ENCODE assay signal across 7 mouse cellular contexts in genomic region chr1:170884978-170885561, GRCm38 (mm10). TPM values are rescaled to one million over a fixed set of nuclear protein-coding genes. Genes with fewer than 3 reads are reported as not detected.
A peak's percentile ranks its signal among the peaks of the same experiment; 100 is the strongest.
DNase-seq lines count a peak whose midpoint lies in the region; ATAC-seq lines count a peak whose summit lies in the region.

Gene Gm26620, plus strand, starts transcription at chr1:170885065.
Gene Dusp12, minus strand, starts transcription at chr1:170885540.

- H3K4me1 ChIP-seq in embryonic facial prominence, embryonic 10.5 days = peaks cover 28% of the 10 kb centered on the region
- H3K4me1 ChIP-seq in intestine, embryonic 16.5 days (ENCODE audit: control insufficient read depth, insufficient read depth, low read length) = peaks cover 9% of the 10 kb centered on the region; the same call in 1 of the 2 replicates
- H3K4me1 ChIP-seq in midbrain, embryonic 10.5 days = peaks cover 23% of the 10 kb centered on the region

- WGBS in embryonic facial prominence, embryonic 10.5 days = 0% methylated on average over 46 of the region's 46 CpGs
- under 1% methylated on average over 46 of the region's 46 CpGs for WGBS in intestine, embryonic 16.5 days
- under 1% methylated on average over 46 of the region's 46 CpGs for WGBS in midbrain, embryonic 10.5 days

- peak; percentile 91 for ATAC-seq in intestine, embryonic 16.5 days

- peaks cover 23% of the 10 kb centered on the region for H3K36me3 ChIP-seq in embryonic facial prominence, embryonic 10.5 days (replicated peaks)
- no peaks in the 10 kb centered on the region for H3K36me3 ChIP-seq in intestine, embryonic 16.5 days (ENCODE audit: control insufficient read depth, insufficient read depth, low read length)
- H3K36me3 ChIP-seq in midbrain, embryonic 10.5 days = peaks cover 21% of the 10 kb centered on the region

- peak within 1 kb of the TSS; percentile 91 for H3K27ac ChIP-seq in embryonic facial prominence, embryonic 10.5 days (replicated peaks)
- peak within 1 kb of the TSS; percentile 95 for H3K27ac ChIP-seq in intestine, embryonic 16.5 days (ENCODE audit: low read length)
- H3K27ac ChIP-seq in midbrain, embryonic 10.5 days (replicated peaks) = peak within 1 kb of the TSS; percentile 92

- peak within 1 kb of the TSS; percentile 90 for H3K9ac ChIP-seq in intestine, embryonic 16.5 days (ENCODE audit: low read depth, low read length)

- no peaks in the 10 kb centered on the region for H3K9me3 ChIP-seq in embryonic facial prominence, embryonic 10.5 days
- no peaks in the 10 kb centered on the region for H3K9me3 ChIP-seq in intestine, embryonic 16.5 days (ENCODE audit: control insufficient read depth, low read length)
- H3K9me3 ChIP-seq in midbrain, embryonic 10.5 days (replicated peaks) = no peaks in the 10 kb centered on the region

- intact Hi-C loops in left cerebral cortex, postnatal 36 days (cut with DNase I) = loop anchor here (2.0 kb wide), 1 partner anchor 16 kb away; no protein-coding TSS in a partner anchor

- H3K4me3 ChIP-seq in embryonic facial prominence, embryonic 10.5 days = peak within 1 kb of the TSS; percentile 76
- H3K4me3 ChIP-seq in intestine, embryonic 16.5 days (ENCODE audit: low read length) = peak within 1 kb of the TSS; percentile 88
- H3K4me3 ChIP-seq in midbrain, embryonic 10.5 days = peak within 1 kb of the TSS; percentile 97

- no peaks in the 10 kb centered on the region; the same call in 1 of the 2 replicates for H3K27me3 ChIP-seq in embryonic facial prominence, embryonic 10.5 days (replicated peaks; ENCODE audit: low read depth, poor library complexity, severe bottlenecking)
- no peaks in the 10 kb centered on the region for H3K27me3 ChIP-seq in intestine, embryonic 16.5 days (replicated peaks; ENCODE audit: control insufficient read depth, insufficient read depth, low read length)
- H3K27me3 ChIP-seq in midbrain, embryonic 10.5 days (ENCODE audit: low read depth, poor library complexity, severe bottlenecking) = no peaks in the 10 kb centered on the region

- DNase-seq in adrenal gland, postnatal 14 days = peak; percentile 93
- DNase-seq in embryonic facial prominence, embryonic 10.5 days (ENCODE audit: low spot score) = peak; percentile 90
- DNase-seq in gastrocnemius, postnatal 4 days (ENCODE audit: low spot score in 2 of 2) = peak; percentile 67 to 84
- peak; percentile 87 to 89 for DNase-seq in left cerebral cortex, postnatal 36 days (ENCODE audit: low spot score in 2 of 2)
- DNase-seq in midbrain, embryonic 10.5 days (ENCODE audit: low spot score) = peak; percentile 86
- DNase-seq in right cerebral cortex, postnatal 36 days (ENCODE audit: low spot score in 2 of 2) = peak; percentile 88 to 91

- peak within 1 kb of the TSS; percentile 81 for H3K4me2 ChIP-seq in intestine, embryonic 16.5 days (ENCODE audit: low read depth, low read length)

RNA-seq across cellular contexts. Expression of gene Gm26620, which starts in this region (rescaled TPM):
- total RNA-seq in adrenal gland, postnatal 14 days (2021) = 0.44 and 0.64 TPM in 2 replicates
- 0.19 TPM in 1 of 2 replicates, not detected in the other for polyA plus RNA-seq in embryonic facial prominence, embryonic 10.5 days (2016; fragmentation: Nextera tagmentation; extraction: Ambion mirVana)
- under 1 TPM; 0.59 to 0.67 TPM for total RNA-seq in gastrocnemius, postnatal 4 days (2021)
- 2.1 and 2.4 TPM in 2 replicates for polyA plus RNA-seq in intestine, embryonic 16.5 days (2015; fragmentation: Nextera tagmentation; extraction: Ambion mirVana)
- total RNA-seq in left cerebral cortex, postnatal 36 days (2021) = under 1 TPM in 1 of 2 experiments, not detected in 1; 0.54 TPM
- polyA plus RNA-seq in midbrain, embryonic 10.5 days (2016; fragmentation: Nextera tagmentation; extraction: Ambion mirVana) = 0.38 TPM in 1 of 2 replicates, not detected in the other

RNA-seq across cellular contexts. Expression of gene Dusp12, which starts in this region (rescaled TPM):
- 11.9 and 17.5 TPM in 2 replicates for total RNA-seq in adrenal gland, postnatal 14 days (2021)
- 35.5 and 38.2 TPM in 2 replicates for polyA plus RNA-seq in embryonic facial prominence, embryonic 10.5 days (2016; fragmentation: Nextera tagmentation; extraction: Ambion mirVana)
- total RNA-seq in gastrocnemius, postnatal 4 days (2021) = 10 to 100 TPM; 13.4 to 13.8 TPM
- polyA plus RNA-seq in intestine, embryonic 16.5 days (2015; fragmentation: Nextera tagmentation; extraction: Ambion mirVana) = 84.6 and 89.8 TPM in 2 replicates
- total RNA-seq in left cerebral cortex, postnatal 36 days (2021) = 10 to 100 TPM; 14.0 to 17.3 TPM
- polyA plus RNA-seq in midbrain, embryonic 10.5 days (2016; fragmentation: Nextera tagmentation; extraction: Ambion mirVana) = 30.0 and 30.5 TPM in 2 replicates

Comparison
In these comparisons a context has a peak if more than half of its experiments do, and no peak if none do; other contexts are left out.
1. Peak in every context shown above with its lines: DNase-seq, ATAC-seq, H3K4me3 ChIP-seq and H3K27ac ChIP-seq.